Mouse (Mus musculus) gastrocnemius, postnatal 25 days (tissue): ENCODE measurements around the gene Clic6. TPM values are rescaled to one million over a fixed set of nuclear protein-coding genes. Genes with fewer than 3 reads are reported as not detected.
"Not testable (repeated sequence)": the region's sequence is repeated elsewhere in the genome, so short reads cannot be mapped to it uniquely, and the experiment has no call there.

Experiments used
- DNase-seq: peaks from one replicate; pipeline ENCODE4 v3.0.0; 2022
- total RNA-seq, 2 experiments: library from RNA; stranded (reverse); gene quantifications; 1 replicate in 1 of 2; 2 replicates in 1 of 2; pipeline ENCODE4 v1.2.3; 2021

Gene Clic6
- total RNA-seq, 2 experiments from 2014 or later = not detected

- no peak for DNase-seq
Observed at GRCm38 (mm10) chr16:92470706-92471105, 14.8 kb upstream of the Clic6 start, which contains the start of gene Rcan1. TSS of gene Rcan1 (minus strand) at chr16:92470867.

- no peak for DNase-seq
Observed at GRCm38 (mm10) chr16:92472898-92473297, 12.6 kb upstream of the Clic6 start.

GRCm38 (mm10) chr16:92475093-92475860 lies 10.3 kb upstream of the Clic6 start:
- DNase-seq = no peak

DNA sequence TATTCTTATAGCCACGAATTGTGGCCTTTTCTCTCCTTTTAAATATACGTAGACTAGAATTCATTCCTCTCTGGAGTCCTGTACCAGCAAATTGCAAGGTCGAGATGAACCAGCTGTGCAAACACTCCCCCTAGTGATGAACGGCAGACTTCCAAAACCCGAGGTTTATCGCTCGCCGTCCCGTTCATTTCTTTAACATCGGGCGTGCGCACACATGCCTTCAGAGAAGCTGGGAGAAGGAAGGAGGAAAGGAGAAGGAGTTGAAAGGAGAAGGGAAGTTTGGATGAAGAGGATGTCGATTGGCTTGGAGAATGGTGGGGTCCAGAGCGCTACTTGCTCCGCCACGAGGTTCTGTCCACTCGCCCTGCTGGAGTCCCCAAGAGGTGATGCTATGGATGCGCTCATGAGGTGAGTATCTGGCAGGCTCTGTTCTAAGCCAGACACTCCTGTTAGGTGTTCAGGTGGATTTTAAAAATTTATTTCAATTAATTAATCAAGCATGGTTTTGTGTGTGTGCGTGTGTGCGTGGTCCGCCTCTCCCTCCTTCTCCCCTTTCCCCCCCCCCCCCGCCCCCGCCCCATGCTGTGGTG lies 6.9 kb upstream of the Clic6 start:
- DNase-seq = no peak

DNA sequence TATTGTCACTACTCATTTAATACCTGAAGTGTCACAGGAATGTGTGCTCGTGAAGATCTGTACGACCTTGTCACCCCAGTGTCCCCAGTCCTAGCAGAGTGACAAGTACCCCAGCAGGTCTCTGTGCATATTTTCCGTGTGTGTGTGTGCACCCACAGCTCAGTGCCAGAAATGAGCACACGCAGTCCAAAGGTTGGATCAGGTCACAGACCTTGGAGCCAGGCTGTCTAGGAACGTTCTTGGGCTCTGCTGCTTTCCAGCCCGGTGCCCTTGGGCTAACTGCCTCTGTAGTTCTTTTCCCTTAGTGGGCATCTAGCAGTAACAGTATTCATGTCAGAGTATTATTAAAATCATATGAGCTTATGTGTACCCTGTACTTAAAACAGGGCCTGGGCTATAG lies 1.6 kb downstream of the Clic6 start:
- no peak for DNase-seq

- DNase-seq = no peak
Observed at GRCm38 (mm10) chr16:92487489-92487888, 2.0 kb downstream of the Clic6 start.

DNA sequence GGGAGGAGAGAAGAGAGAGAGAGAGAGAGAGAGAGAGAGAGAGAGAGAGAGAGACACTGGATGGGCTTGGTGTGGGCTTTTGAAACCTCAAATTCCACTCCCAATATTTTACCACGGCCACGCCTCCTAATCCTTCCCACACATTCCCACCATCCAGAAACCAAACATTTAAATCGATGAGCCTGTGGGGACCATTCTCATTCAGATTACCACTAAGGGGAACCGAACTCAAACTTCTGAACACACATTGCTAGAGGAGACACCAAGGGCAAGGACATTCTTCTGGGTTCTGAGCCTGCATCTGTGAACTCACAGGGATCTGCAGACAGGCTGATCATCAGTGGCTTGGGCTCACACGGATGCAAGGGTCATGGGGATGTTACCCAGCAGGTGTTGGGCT lies 2.9 kb downstream of the Clic6 start:
- DNase-seq = no peak

DNA sequence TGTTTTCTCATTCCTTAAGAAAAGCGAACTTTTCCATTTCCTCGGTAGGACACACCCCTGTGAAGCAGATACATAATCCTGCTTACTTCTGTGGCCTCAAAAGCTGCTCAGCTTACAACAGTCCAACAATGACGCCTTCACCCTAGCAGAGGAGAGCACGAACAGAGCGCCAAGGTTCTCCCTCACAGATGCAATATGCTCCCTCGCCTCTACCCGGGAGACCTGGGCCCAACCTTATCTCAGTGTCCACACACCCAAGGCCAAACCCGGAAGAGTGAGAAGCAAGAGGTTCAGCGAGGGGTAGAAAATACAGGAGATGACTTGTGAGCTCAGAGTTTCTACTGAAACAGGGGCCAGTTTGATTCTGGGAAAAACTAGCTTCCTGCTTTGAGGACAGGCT lies 3.8 kb downstream of the Clic6 start:
- no peak for DNase-seq

DNA sequence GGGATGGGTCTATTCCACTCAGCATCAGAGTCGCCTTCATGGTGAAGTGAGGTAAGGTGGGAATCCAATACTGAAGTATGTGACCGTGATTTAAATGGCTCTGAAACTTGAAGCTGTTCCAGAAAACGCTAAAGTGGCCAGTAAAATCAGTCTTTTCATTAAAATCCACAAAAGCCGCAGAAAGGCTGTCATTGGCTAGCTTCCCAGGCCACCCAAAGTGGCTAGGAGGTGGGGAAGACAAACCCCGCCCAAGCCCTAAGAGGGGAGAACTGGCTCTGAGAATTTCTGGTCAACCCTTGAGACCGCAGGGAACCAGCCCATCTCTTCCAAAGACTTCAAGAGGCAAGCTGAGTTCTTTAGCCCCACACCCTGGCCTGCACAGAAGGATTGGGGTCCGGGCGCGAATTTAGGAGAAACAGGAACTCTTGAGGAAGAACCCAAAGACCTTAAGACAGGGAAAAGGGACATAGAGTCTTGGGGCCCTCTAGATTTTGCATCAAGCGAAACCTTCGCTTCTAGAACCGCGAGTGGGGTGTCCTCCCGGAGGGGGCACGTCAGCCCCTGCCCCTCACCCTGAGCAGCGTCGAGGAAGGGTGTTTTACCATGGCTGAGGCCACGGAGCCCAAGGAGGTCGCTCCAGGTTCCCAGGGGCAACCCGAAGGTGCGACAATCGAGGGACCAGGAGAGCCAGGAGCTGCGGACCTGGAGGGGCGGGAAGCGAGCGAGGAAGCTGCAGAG lies 12.5 kb downstream of the Clic6 start:
- DNase-seq = no peak

- no peak for DNase-seq
Observed at GRCm38 (mm10) chr16:92498589-92498981, 13.0 kb downstream of the Clic6 start.

DNA sequence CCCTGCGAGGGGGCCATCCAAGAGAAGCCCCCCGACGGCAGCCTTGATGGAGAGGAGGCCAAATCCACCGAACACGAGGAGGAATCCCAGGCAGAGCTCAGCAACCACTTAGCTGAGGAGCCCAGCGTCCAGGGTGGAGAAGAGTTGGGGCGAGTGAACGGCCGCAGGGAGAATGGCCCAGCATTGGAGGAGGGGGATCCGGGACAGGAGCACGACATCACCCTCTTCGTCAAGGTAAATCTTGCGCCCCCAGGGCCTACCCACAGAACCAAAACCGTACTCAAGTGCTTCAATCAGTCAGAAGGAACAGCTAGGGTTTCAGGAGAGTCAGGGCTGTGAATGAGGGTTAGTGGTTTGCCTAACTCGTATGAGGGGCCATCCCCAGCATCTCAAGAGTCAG lies 13.8 kb downstream of the Clic6 start:
- no peak for DNase-seq

DNA sequence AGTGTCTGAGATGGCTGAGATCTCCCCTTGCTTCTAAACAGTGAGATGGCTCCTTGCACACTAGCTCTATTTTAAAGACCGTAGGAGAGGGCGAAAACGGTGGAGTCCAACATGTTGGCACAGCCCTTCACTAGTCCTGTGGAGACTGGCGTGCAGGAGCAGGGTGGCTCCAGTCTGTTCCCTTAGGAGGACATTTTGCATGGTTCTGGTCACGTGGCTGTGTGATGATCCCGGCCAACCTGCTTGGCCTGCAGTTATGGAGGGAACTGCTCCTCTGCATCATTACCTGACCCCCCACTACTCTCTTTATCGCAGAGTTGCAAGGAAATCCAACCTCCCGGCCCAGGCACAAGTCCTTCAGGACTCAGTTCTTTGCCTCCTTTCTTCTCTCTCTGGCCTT lies 15.0 kb downstream of the Clic6 start:
- DNase-seq = no peak

GRCm38 (mm10) chr16:92503105-92503504 lies 17.6 kb downstream of the Clic6 start:
- DNase-seq = no peak

DNA sequence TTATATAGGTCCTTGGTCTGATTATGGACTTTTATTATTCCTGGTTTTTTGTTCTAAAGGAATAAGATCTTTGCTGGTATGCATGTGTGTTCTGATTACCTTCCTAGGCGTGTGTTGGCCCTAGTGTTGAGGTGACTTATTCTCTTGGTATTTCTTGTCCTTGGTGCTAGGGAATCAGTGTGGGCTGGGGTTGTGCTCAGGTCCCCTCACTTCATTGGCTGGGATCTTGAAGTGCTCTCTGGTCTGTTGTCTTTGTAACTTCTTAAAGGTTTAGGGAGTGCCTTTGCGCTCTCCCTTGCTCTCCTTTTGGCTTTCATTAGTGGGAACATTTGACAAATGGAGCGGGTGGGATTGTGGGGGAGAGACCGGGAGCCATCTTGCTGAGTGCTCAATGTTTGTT lies 22.0 kb downstream of the Clic6 start:
- DNase-seq = no peak

DNA sequence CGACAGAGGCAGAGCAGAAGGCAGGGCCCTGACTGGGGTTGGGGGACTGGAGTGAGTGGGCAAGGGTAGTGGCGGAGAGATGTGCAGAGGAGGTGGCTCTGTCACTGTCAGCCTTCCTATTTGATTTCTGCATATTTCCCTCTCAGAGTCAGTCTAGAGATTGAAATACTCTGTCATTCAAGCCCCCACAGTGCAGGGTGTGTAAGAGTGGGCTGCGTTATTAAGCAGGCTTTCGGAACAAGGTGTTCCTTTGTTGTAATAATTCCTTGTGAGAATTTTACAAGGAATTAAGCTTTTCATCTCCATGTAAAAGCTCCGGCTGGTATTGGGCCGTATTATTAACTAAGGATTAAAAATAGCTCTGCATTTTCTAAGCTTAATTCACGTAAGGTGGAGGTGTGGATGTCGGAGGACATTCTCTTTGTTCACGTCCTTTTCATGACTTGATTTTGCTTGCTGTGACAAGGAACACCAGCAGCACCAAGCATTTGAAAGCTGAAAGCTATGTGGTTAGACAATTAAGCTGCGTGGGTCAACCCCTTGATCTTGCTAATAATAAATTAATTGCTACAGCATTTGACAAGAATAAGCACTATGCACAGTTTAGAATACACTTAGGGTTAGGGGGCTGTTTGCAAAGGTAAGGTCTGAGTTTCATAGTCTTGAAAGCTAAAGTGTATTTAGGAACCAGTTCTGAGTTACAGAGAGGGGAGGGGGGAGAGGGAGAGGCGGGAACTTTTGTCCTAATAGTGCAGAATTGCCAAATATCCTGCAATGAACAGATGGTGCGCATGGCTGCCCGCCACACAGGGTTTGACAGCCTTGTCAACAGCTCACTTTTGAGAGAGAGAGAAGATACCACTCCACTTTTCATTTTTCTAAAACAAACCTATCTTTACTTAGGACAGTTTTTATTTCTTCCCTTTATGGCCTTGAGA lies 25.6 kb downstream of the Clic6 start:
- DNase-seq = no peak

- no peak for DNase-seq
Observed at GRCm38 (mm10) chr16:92511773-92512391, 26.3 kb downstream of the Clic6 start.

- not testable (repeated sequence) for DNase-seq
Observed at GRCm38 (mm10) chr16:92514896-92515295, 29.4 kb downstream of the Clic6 start.

DNA sequence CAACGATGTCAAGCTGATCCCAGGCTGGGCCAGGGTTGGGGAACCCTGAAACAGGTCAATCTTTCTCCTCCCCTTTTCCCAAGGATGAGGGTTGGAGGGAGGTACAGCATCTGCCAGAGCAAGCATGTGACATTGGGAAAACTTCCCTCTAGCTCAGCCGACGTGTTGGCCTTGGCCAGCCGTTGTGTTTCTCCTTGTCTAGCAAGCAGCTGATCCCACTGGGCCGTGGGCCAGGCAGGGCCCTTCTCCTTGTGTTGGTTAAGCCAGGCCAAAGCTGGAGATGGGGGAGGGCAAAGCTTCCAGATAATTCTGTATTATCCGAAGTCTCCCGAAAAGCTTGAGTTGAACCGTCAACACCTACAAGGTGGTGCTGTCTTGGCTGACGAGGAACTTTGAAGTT lies 30.6 kb downstream of the Clic6 start:
- no peak for DNase-seq

- DNase-seq = no peak
Observed at GRCm38 (mm10) chr16:92518718-92519117, 33.2 kb downstream of the Clic6 start.

- DNase-seq = no peak
Observed at GRCm38 (mm10) chr16:92519820-92520492, 34.4 kb downstream of the Clic6 start.

DNA sequence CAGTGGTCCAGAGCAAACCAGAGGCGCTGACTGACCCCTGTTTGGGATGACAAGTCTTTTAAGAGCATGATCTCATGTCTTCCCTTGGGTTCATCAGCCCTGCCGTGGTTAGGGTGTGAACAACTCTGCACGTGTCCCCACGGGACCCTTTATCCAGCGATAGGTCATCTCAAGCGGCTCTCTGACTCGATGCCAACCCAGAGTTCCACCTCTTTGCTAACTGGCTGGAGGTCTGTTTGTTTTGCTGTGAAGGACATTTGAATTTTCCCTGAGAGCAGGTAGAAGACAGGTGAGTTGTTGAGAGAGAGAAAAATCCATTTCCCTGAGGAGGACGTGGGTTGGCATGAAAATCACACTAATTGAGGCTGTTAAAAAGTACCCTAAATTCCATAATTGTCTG lies 37.8 kb downstream of the Clic6 start:
- no peak for DNase-seq
